Mouse (Mus musculus) testis, adult 2 months (tissue): Measurements from ENCODE around the gene Cd63.

Source experiments
- CTCF ChIP-seq: fragments of 200-500 bp; IDR thresholded peaks from 2 replicates; pipeline ENCODE4 v1.5.1; 2012; ENCODE audit warnings: low read depth, mild to moderate bottlenecking, inconsistent platforms, low read length, moderate library complexity; ENCODE audit not compliant: control insufficient read depth, insufficient read depth, insufficient replicate concordance
- POLR2A ChIP-seq: fragments of 200-500 bp; IDR thresholded peaks from 2 replicates; pipeline ENCODE4 v1.6.1; 2012; ENCODE audit warnings: low read depth, mild to moderate bottlenecking, inconsistent platforms, low read length, moderate library complexity; ENCODE audit not compliant: control insufficient read depth

GRCm38 (mm10) chr10:128916665-128917064, 15.9 kb downstream of the Cd63 start:
- TF ChIP-seq POLR2A (no peak), CTCF (no peak)
